Mouse (Mus musculus): ENCODE measurements around the gene Prune1.

Prune1 gene

GRCm38 (mm10) chr3:95277149-95277551 is 4.7 kb downstream of the Prune1 start:
- no peak for DNase-seq (ENCODE audit: extremely low spot score, low spot score)

GRCm38 (mm10) chr3:95276428-95276934 is 5.4 kb downstream of the Prune1 start:
- no peak for DNase-seq (ENCODE audit: extremely low spot score, low spot score)

- DNase-seq (ENCODE audit: extremely low spot score, low spot score) = no peak
These were observed 6.7 kb downstream of the Prune1 start for GRCm38 (mm10) chr3:95275161-95275560.

GRCm38 (mm10) chr3:95274453-95274852 is 7.4 kb downstream of the Prune1 start:
- DNase-seq (ENCODE audit: extremely low spot score, low spot score) = no peak

- DNase-seq (ENCODE audit: extremely low spot score, low spot score) = no peak
These were observed 8.4 kb downstream of the Prune1 start for GRCm38 (mm10) chr3:95273471-95273870.

- no peak for DNase-seq (ENCODE audit: extremely low spot score, low spot score)
These were observed 11.0 kb downstream of the Prune1 start for GRCm38 (mm10) chr3:95270766-95271364.

- no peak for DNase-seq (ENCODE audit: extremely low spot score, low spot score)
These were observed 12.1 kb downstream of the Prune1 start for GRCm38 (mm10) chr3:95269789-95270188.

- DNase-seq (ENCODE audit: extremely low spot score, low spot score) = no peak
These were observed 14.0 kb downstream of the Prune1 start for GRCm38 (mm10) chr3:95267855-95268254.

GRCm38 (mm10) chr3:95266052-95266451 is 15.8 kb downstream of the Prune1 start:
- no peak for DNase-seq (ENCODE audit: extremely low spot score, low spot score)

- DNase-seq (ENCODE audit: extremely low spot score, low spot score) = no peak
These were observed 17.2 kb downstream of the Prune1 start for GRCm38 (mm10) chr3:95264724-95265123.

GRCm38 (mm10) chr3:95263089-95263739 is 18.7 kb downstream of the Prune1 start:
- peak; percentile 60 for DNase-seq (ENCODE audit: extremely low spot score, low spot score)

- no peak for DNase-seq (ENCODE audit: extremely low spot score, low spot score)
These were observed 19.9 kb downstream of the Prune1 start for GRCm38 (mm10) chr3:95261975-95262374.

GRCm38 (mm10) chr3:95256931-95257330 is 24.9 kb downstream of the Prune1 start:
- no peak for DNase-seq (ENCODE audit: extremely low spot score, low spot score)

- no peak for DNase-seq (ENCODE audit: extremely low spot score, low spot score)
These were observed 31.0 kb downstream of the Prune1 start, which contains the start of gene Bnipl for GRCm38 (mm10) chr3:95250783-95251424. TSS of gene Bnipl (minus strand) at chr3:95251193.

GRCm38 (mm10) chr3:95250361-95250760 is 31.5 kb downstream of the Prune1 start:
- no peak for DNase-seq (ENCODE audit: extremely low spot score, low spot score)

GRCm38 (mm10) chr3:95247660-95248336 is 34.1 kb downstream of the Prune1 start:
- no peak for DNase-seq (ENCODE audit: extremely low spot score, low spot score)

GRCm38 (mm10) chr3:95246465-95247231 is 35.2 kb downstream of the Prune1 start:
- DNase-seq (ENCODE audit: extremely low spot score, low spot score) = no peak

GRCm38 (mm10) chr3:95243086-95243485 is 38.8 kb downstream of the Prune1 start:
- no peak for DNase-seq (ENCODE audit: extremely low spot score, low spot score)

GRCm38 (mm10) chr3:95241498-95241897 is 40.4 kb downstream of the Prune1 start, which contains the start of gene Gm128:
TSS of gene Gm128 (minus strand) at chr3:95241598.
- DNase-seq (ENCODE audit: extremely low spot score, low spot score) = no peak

- no peak for DNase-seq (ENCODE audit: extremely low spot score, low spot score)
These were observed 41.0 kb downstream of the Prune1 start for GRCm38 (mm10) chr3:95240900-95241299.

- no peak for DNase-seq (ENCODE audit: extremely low spot score, low spot score)
These were observed 41.9 kb downstream of the Prune1 start for GRCm38 (mm10) chr3:95239971-95240370.

Measured in neural tube, embryonic 10.5 days (tissue).